Mouse (Mus musculus) adrenal gland, adult 2 months (tissue): Measurements from ENCODE around the gene Osbpl11. TPM values are rescaled to one million over a fixed set of nuclear protein-coding genes. Genes with fewer than 3 reads are reported as not detected.
"Not testable (repeated sequence)": the region's sequence is repeated elsewhere in the genome, so short reads cannot be mapped to it uniquely, and the experiment has no call there.

Experiments
- DNase-seq: peaks from one replicate; pipeline ENCODE4 v3.0.0; 2021
- polyA plus RNA-seq: library from polyadenylated mRNA; depleted of rRNA; stranded (reverse); fragments of >200 nt; gene quantifications from 2 replicates; pipeline ENCODE4 v1.2.3, GENCODE M21; 2012
- total RNA-seq, 2 experiments: library from RNA; stranded (reverse); gene quantifications; 2 replicates each; pipeline ENCODE4 v1.2.3; 2021

Osbpl11 gene
- total and polyA plus RNA-seq, 3 experiments: 14.0 to 43.7 (median 37.9) TPM

- DNase-seq: no peak
Measured at GRCm38 (mm10) chr16:33177722-33178121, 7.1 kb upstream of the Osbpl11 start.

GRCm38 (mm10) chr16:33178278-33179074 is 6.4 kb upstream of the Osbpl11 start:
- no peak for DNase-seq

GRCm38 (mm10) chr16:33179222-33179621 is 5.6 kb upstream of the Osbpl11 start:
- DNase-seq: not testable (repeated sequence)

- DNase-seq: no peak
Measured at GRCm38 (mm10) chr16:33179911-33180310, 5.0 kb upstream of the Osbpl11 start.

- no peak for DNase-seq
Measured at GRCm38 (mm10) chr16:33180793-33181192, 4.1 kb upstream of the Osbpl11 start.

- DNase-seq: peak; percentile 82
Measured at GRCm38 (mm10) chr16:33185261-33186046, 583 bp downstream of the Osbpl11 start.

GRCm38 (mm10) chr16:33186134-33186533 is 1.3 kb downstream of the Osbpl11 start:
- no peak for DNase-seq

- DNase-seq: no peak
Measured at GRCm38 (mm10) chr16:33188076-33188475, 3.2 kb downstream of the Osbpl11 start.

- peak; percentile 58 for DNase-seq
Measured at GRCm38 (mm10) chr16:33191671-33192091, 6.8 kb downstream of the Osbpl11 start.

GRCm38 (mm10) chr16:33192280-33192679 is 7.4 kb downstream of the Osbpl11 start:
- DNase-seq: no peak

GRCm38 (mm10) chr16:33193649-33194048 is 8.8 kb downstream of the Osbpl11 start:
- DNase-seq: no peak

- DNase-seq: no peak
Measured at GRCm38 (mm10) chr16:33195686-33196313, 10.9 kb downstream of the Osbpl11 start.

- no peak for DNase-seq
Measured at GRCm38 (mm10) chr16:33196578-33196977, 11.7 kb downstream of the Osbpl11 start.

GRCm38 (mm10) chr16:33200589-33200988 is 15.7 kb downstream of the Osbpl11 start:
- DNase-seq: no peak

- DNase-seq: no peak
Measured at GRCm38 (mm10) chr16:33210812-33211211, 25.9 kb downstream of the Osbpl11 start.

- no peak for DNase-seq
Measured at GRCm38 (mm10) chr16:33216313-33217003, 31.6 kb downstream of the Osbpl11 start.

- not testable (repeated sequence) for DNase-seq
Measured at GRCm38 (mm10) chr16:33217553-33218085, 32.7 kb downstream of the Osbpl11 start.

- no peak for DNase-seq
Measured at GRCm38 (mm10) chr16:33222482-33222881, 37.6 kb downstream of the Osbpl11 start.

GRCm38 (mm10) chr16:33224381-33224780 is 39.5 kb downstream of the Osbpl11 start:
- DNase-seq: no peak

GRCm38 (mm10) chr16:33234128-33234527 is 49.3 kb downstream of the Osbpl11 start:
- no peak for DNase-seq

- no peak for DNase-seq
Measured at GRCm38 (mm10) chr16:33236151-33236550, 51.3 kb downstream of the Osbpl11 start.

GRCm38 (mm10) chr16:33239305-33239704 is 54.4 kb downstream of the Osbpl11 start:
- no peak for DNase-seq
